Mouse (Mus musculus) midbrain, embryonic 16.5 days (tissue): Measurements from ENCODE around the gene Coq2. TPM values are rescaled to one million over a fixed set of nuclear protein-coding genes. Genes with fewer than 3 reads are reported as not detected.

ENCODE experiments used
- ATAC-seq: fragments of 200-750 bp; cut with Nextera tagmentation; 2 replicates; pipeline ENCODE4 v1.8.0; 2017; ENCODE audit warnings: moderate TSS enrichment
- H3K27ac ChIP-seq: fragments of 300-500 bp; sonication (generic); 2 replicates; pipeline ENCODE4 v1.5.1; 2014; ENCODE audit warnings: mild to moderate bottlenecking, low read length, mixed read lengths
- H3K27me3 ChIP-seq: fragments of 300-500 bp; sonication (generic); 2 replicates; pipeline ENCODE4 v1.6.1; 2014; ENCODE audit warnings: low read depth, low read length, mixed read lengths; ENCODE audit not compliant: control insufficient read depth, insufficient read depth
- H3K36me3 ChIP-seq: fragments of 300-500 bp; sonication (generic); 2 replicates; pipeline ENCODE4 v1.6.1; 2014; ENCODE audit warnings: mild to moderate bottlenecking, low read length, moderate library complexity, mixed read lengths; ENCODE audit not compliant: control insufficient read depth, insufficient read depth
- H3K4me1 ChIP-seq: fragments of 300-500 bp; sonication (generic); 2 replicates; pipeline ENCODE4 v1.6.1; 2014; ENCODE audit warnings: mild to moderate bottlenecking, low read length, mixed read lengths; ENCODE audit not compliant: control insufficient read depth, insufficient read depth
- H3K4me2 ChIP-seq: fragments of 300-500 bp; sonication (generic); 2 replicates; pipeline ENCODE4 v1.6.1; 2014; ENCODE audit warnings: mild to moderate bottlenecking, low read length, mixed read lengths
- H3K4me3 ChIP-seq: fragments of 300-500 bp; sonication (generic); 2 replicates; pipeline ENCODE4 v1.5.1; 2014; ENCODE audit warnings: low read depth, mild to moderate bottlenecking, low read length, moderate library complexity, mixed read lengths
- H3K9ac ChIP-seq: fragments of 300-500 bp; sonication (generic); 2 replicates; pipeline ENCODE4 v1.6.1; 2014; ENCODE audit warnings: low read depth, low read length, mixed read lengths
- H3K9me3 ChIP-seq: fragments of 300-500 bp; sonication (generic); replicated peaks from 2 replicates; pipeline ENCODE4 v1.6.1; 2014; ENCODE audit warnings: mild to moderate bottlenecking, low read length, mixed read lengths; ENCODE audit not compliant: control insufficient read depth, poor library complexity, severe bottlenecking
- WGBS: fragments of 180-500 bp; shearing (Covaris S2); extraction: QIAGEN DNeasy Blood & Tissue Kit; methylation state at CpG from one replicate; pipeline ENCODE4 v1.1.7; 2014; 5-methylcytosine and 5-hydroxymethylcytosine counted together
- polyA plus RNA-seq: library from polyadenylated mRNA; unstranded; fragments of >200 nt; fragmentation: Nextera tagmentation; extraction: Ambion mirVana; gene quantifications from 2 replicates; pipeline ENCODE4 v1.2.1, GENCODE M21; 2015

The Coq2 gene
- polyA plus RNA-seq, 1 experiment from 2014 or later = 48.2 TPM

- Histone ChIP-seq H3K9ac (no peak overlapping the region), H3K4me2 (no peak overlapping the region), H3K9me3 (no peaks in the 10 kb centered on the region), H3K27ac (no peak overlapping the region), H3K27me3 (no peaks in the 10 kb centered on the region), H3K36me3 (no peaks in the 10 kb centered on the region), H3K4me1 (peaks cover 9% of the 10 kb centered on the region), H3K4me3 (no peak overlapping the region)
- no peak for ATAC-seq
- 25% methylated on average over 5 of the region's 5 CpGs for WGBS
These were observed 3.5 kb downstream of the Coq2 start for GRCm38 (mm10) chr5:100671398-100671797.

GRCm38 (mm10) chr5:100666965-100667364, 8.0 kb downstream of the Coq2 start:
- Histone ChIP-seq H3K9ac (no peak overlapping the region), H3K4me2 (no peak overlapping the region), H3K36me3 (0 out of 2 replicates have a peak, but pooled peaks cover 2% of the 10 kb centered on the region), H3K27me3 (no peaks in the 10 kb centered on the region), H3K9me3 (no peaks in the 10 kb centered on the region), H3K27ac (no peak overlapping the region), H3K4me3 (no peak overlapping the region), H3K4me1 (no peaks in the 10 kb centered on the region)
- ATAC-seq = no peak
- WGBS = 73% methylated on average over 1 of the region's 1 CpGs

- H3K4me2 ChIP-seq = no peak overlapping the region
- H3K9me3 ChIP-seq = no peaks in the 10 kb centered on the region
- peaks cover 14% of the 10 kb centered on the region for H3K36me3 ChIP-seq
- H3K27ac ChIP-seq = no peak overlapping the region
- no peaks in the 10 kb centered on the region for H3K4me1 ChIP-seq
- no peak overlapping the region for H3K9ac ChIP-seq
- 54% methylated on average over 5 of the region's 5 CpGs for WGBS
- ATAC-seq = no peak
- no peak overlapping the region for H3K4me3 ChIP-seq
- H3K27me3 ChIP-seq = no peaks in the 10 kb centered on the region
These were observed 11.1 kb downstream of the Coq2 start for GRCm38 (mm10) chr5:100663854-100664253.

GRCm38 (mm10) chr5:100663011-100663410, 11.9 kb downstream of the Coq2 start:
- 97% methylated on average over 6 of the region's 6 CpGs for WGBS
- peaks cover 17% of the 10 kb centered on the region for H3K36me3 ChIP-seq
- H3K4me3 ChIP-seq = no peak overlapping the region
- H3K27me3 ChIP-seq = no peaks in the 10 kb centered on the region
- H3K9me3 ChIP-seq = no peaks in the 10 kb centered on the region
- no peak for ATAC-seq
- no peak overlapping the region for H3K9ac ChIP-seq
- H3K4me1 ChIP-seq = no peaks in the 10 kb centered on the region
- no peak overlapping the region for H3K4me2 ChIP-seq
- H3K27ac ChIP-seq = no peak overlapping the region

GRCm38 (mm10) chr5:100658460-100658859, 16.5 kb downstream of the Coq2 start:
- H3K27ac ChIP-seq = no peak overlapping the region
- peaks cover 41% of the 10 kb centered on the region for H3K36me3 ChIP-seq
- no peaks in the 10 kb centered on the region for H3K9me3 ChIP-seq
- no peaks in the 10 kb centered on the region for H3K27me3 ChIP-seq
- no peak overlapping the region for H3K4me2 ChIP-seq
- H3K4me3 ChIP-seq = no peak overlapping the region
- no peaks in the 10 kb centered on the region for H3K4me1 ChIP-seq
- 89% methylated on average over 6 of the region's 6 CpGs for WGBS
- H3K9ac ChIP-seq = no peak overlapping the region
- no peak for ATAC-seq

- peaks cover 41% of the 10 kb centered on the region for H3K36me3 ChIP-seq
- H3K27ac ChIP-seq = no peak overlapping the region
- H3K27me3 ChIP-seq = no peaks in the 10 kb centered on the region
- no peak overlapping the region for H3K4me3 ChIP-seq
- H3K4me1 ChIP-seq = no peaks in the 10 kb centered on the region
- no peak for ATAC-seq
- H3K9ac ChIP-seq = no peak overlapping the region
- H3K4me2 ChIP-seq = no peak overlapping the region
- no peaks in the 10 kb centered on the region for H3K9me3 ChIP-seq
- WGBS = 78% methylated on average over 6 of the region's 6 CpGs
These were observed 18.6 kb downstream of the Coq2 start for GRCm38 (mm10) chr5:100656352-100656751.

- H3K36me3 ChIP-seq = peaks cover 22% of the 10 kb centered on the region
- H3K4me1 ChIP-seq = no peaks in the 10 kb centered on the region
- no peak overlapping the region for H3K4me3 ChIP-seq
- H3K9me3 ChIP-seq = no peaks in the 10 kb centered on the region
- H3K4me2 ChIP-seq = no peak overlapping the region
- WGBS = 89% methylated on average over 9 of the region's 9 CpGs
- H3K27ac ChIP-seq = no peak overlapping the region
- ATAC-seq = no peak
- H3K27me3 ChIP-seq = no peaks in the 10 kb centered on the region
- H3K9ac ChIP-seq = no peak overlapping the region
These were observed 22.6 kb downstream of the Coq2 start for GRCm38 (mm10) chr5:100652327-100652726.

- Histone ChIP-seq H3K4me3 (no peak overlapping the region), H3K4me1 (no peaks in the 10 kb centered on the region), H3K36me3 (peaks cover 16% of the 10 kb centered on the region), H3K9ac (no peak overlapping the region), H3K9me3 (no peaks in the 10 kb centered on the region), H3K4me2 (no peak overlapping the region), H3K27me3 (no peaks in the 10 kb centered on the region), H3K27ac (no peak overlapping the region)
- 89% methylated on average over 10 of the region's 10 CpGs for WGBS
- ATAC-seq = no peak
These were observed 23.5 kb downstream of the Coq2 start for GRCm38 (mm10) chr5:100651486-100651885.

GRCm38 (mm10) chr5:100650969-100651368, 24.0 kb downstream of the Coq2 start:
- Histone ChIP-seq H3K4me1 (no peaks in the 10 kb centered on the region), H3K9me3 (no peaks in the 10 kb centered on the region), H3K4me3 (no peak overlapping the region), H3K36me3 (peaks cover 15% of the 10 kb centered on the region), H3K9ac (no peak overlapping the region), H3K4me2 (no peak overlapping the region), H3K27me3 (no peaks in the 10 kb centered on the region), H3K27ac (no peak overlapping the region)
- no peak for ATAC-seq
- 87% methylated on average over 7 of the region's 7 CpGs for WGBS
